Mouse (Mus musculus) hindbrain, embryonic 15.5 days (tissue): ENCODE data around the gene Sh3rf1. TPM values are rescaled to one million over a fixed set of nuclear protein-coding genes. Genes with fewer than 3 reads are reported as not detected.
A peak's percentile ranks its signal among the peaks of the same experiment; 100 is the strongest.

Experiments
- ATAC-seq: fragments of 200-750 bp; cut with Nextera tagmentation; 2 replicates; pipeline ENCODE4 v1.8.0; 2017; ENCODE audit warnings: low read depth, moderate number of reproducible peaks, moderate TSS enrichment; ENCODE audit not compliant: low FRiP score
- H3K27ac ChIP-seq: fragments of 300-500 bp; sonication (generic); replicated peaks from 2 replicates; pipeline ENCODE4 v1.5.1; 2015; ENCODE audit warnings: mild to moderate bottlenecking, inconsistent platforms
- H3K27me3 ChIP-seq: fragments of 300-500 bp; sonication (generic); 2 replicates; pipeline ENCODE4 v1.6.1; 2015; ENCODE audit warnings: control low read depth, inconsistent platforms
- H3K36me3 ChIP-seq: fragments of 300-500 bp; sonication (generic); 2 replicates; pipeline ENCODE4 v1.6.1; 2015; ENCODE audit warnings: control low read depth, inconsistent platforms
- H3K4me1 ChIP-seq: fragments of 300-500 bp; sonication (generic); replicated peaks from 2 replicates; pipeline ENCODE4 v1.6.1; 2015; ENCODE audit warnings: control low read depth, inconsistent platforms
- H3K4me2 ChIP-seq: fragments of 300-500 bp; sonication (generic); 2 replicates; pipeline ENCODE4 v1.6.1; 2015; ENCODE audit warnings: moderate library complexity, mild to moderate bottlenecking, inconsistent platforms
- H3K4me3 ChIP-seq: fragments of 300-500 bp; sonication (generic); 2 replicates; pipeline ENCODE4 v1.5.1; 2015; ENCODE audit warnings: mild to moderate bottlenecking, inconsistent platforms
- H3K9ac ChIP-seq: fragments of 300-500 bp; sonication (generic); 2 replicates; pipeline ENCODE4 v1.6.1; 2015; ENCODE audit warnings: inconsistent platforms
- H3K9me3 ChIP-seq: fragments of 300-500 bp; sonication (generic); 2 replicates; pipeline ENCODE4 v1.6.1; 2016; ENCODE audit warnings: control low read depth, inconsistent platforms
- WGBS: fragments of 180-500 bp; shearing (Covaris S2); methylation state at CpG from one replicate; pipeline ENCODE4 v1.1.7; 2015; 5-methylcytosine and 5-hydroxymethylcytosine counted together
- polyA plus RNA-seq: library from polyadenylated mRNA; unstranded; fragments of >200 nt; fragmentation: Nextera tagmentation; extraction: Ambion mirVana; gene quantifications from 2 replicates; pipeline ENCODE4 v1.2.1, GENCODE M21; 2015

Gene Sh3rf1
- polyA plus RNA-seq, 1 experiment from 2014 or later: 28.0 TPM

- 72% methylated on average over 8 of the region's 8 CpGs for WGBS
- no peak for ATAC-seq
- H3K27ac ChIP-seq: no peak overlapping the region
- H3K9me3 ChIP-seq: no peaks in the 10 kb centered on the region
- H3K36me3 ChIP-seq: no peaks in the 10 kb centered on the region
- H3K9ac ChIP-seq: no peak overlapping the region
- no peak overlapping the region for H3K4me2 ChIP-seq
- no peak overlapping the region for H3K4me3 ChIP-seq
- no peaks in the 10 kb centered on the region for H3K4me1 ChIP-seq
- no peaks in the 10 kb centered on the region for H3K27me3 ChIP-seq
These were observed 204.4 kb downstream of the Sh3rf1 start for GRCm38 (mm10) chr8:61427916-61428681.

- no peak overlapping the region for H3K4me2 ChIP-seq
- H3K4me1 ChIP-seq: no peaks in the 10 kb centered on the region
- H3K9me3 ChIP-seq: no peaks in the 10 kb centered on the region
- no peak overlapping the region for H3K9ac ChIP-seq
- ATAC-seq: no peak
- H3K27me3 ChIP-seq: no peaks in the 10 kb centered on the region
- H3K36me3 ChIP-seq: no peaks in the 10 kb centered on the region
- no peak overlapping the region for H3K4me3 ChIP-seq
- H3K27ac ChIP-seq: no peak overlapping the region
- WGBS: 85% methylated on average over 4 of the region's 4 CpGs
These were observed 205.3 kb downstream of the Sh3rf1 start for GRCm38 (mm10) chr8:61428821-61429482.

- no peak overlapping the region for H3K27ac ChIP-seq
- H3K36me3 ChIP-seq: no peaks in the 10 kb centered on the region
- H3K9ac ChIP-seq: no peak overlapping the region
- 89% methylated on average over 5 of the region's 5 CpGs for WGBS
- 0 out of 2 replicates have a peak, but pooled peaks cover 14% of the 10 kb centered on the region for H3K4me1 ChIP-seq
- no peaks in the 10 kb centered on the region for H3K27me3 ChIP-seq
- no peaks in the 10 kb centered on the region for H3K9me3 ChIP-seq
- H3K4me2 ChIP-seq: no peak overlapping the region
- H3K4me3 ChIP-seq: no peak overlapping the region
- no peak for ATAC-seq
These were observed 211.8 kb downstream of the Sh3rf1 start for GRCm38 (mm10) chr8:61435481-61435880.

GRCm38 (mm10) chr8:61436147-61436546, 212.5 kb downstream of the Sh3rf1 start:
- Histone ChIP-seq H3K27me3 (no peaks in the 10 kb centered on the region), H3K4me1 (0 out of 2 replicates have a peak, but pooled peaks cover 14% of the 10 kb centered on the region), H3K9ac (no peak overlapping the region), H3K4me3 (no peak overlapping the region), H3K4me2 (no peak overlapping the region), H3K36me3 (no peaks in the 10 kb centered on the region), H3K9me3 (no peaks in the 10 kb centered on the region), H3K27ac (no peak overlapping the region)
- peak; percentile 54; the same call in 1 of the 2 replicates for ATAC-seq
- WGBS: 42% methylated on average over 3 of the region's 3 CpGs

- Histone ChIP-seq H3K9me3 (no peaks in the 10 kb centered on the region), H3K9ac (no peak overlapping the region), H3K4me1 (0 out of 2 replicates have a peak, but pooled peaks cover 14% of the 10 kb centered on the region), H3K27ac (no peak overlapping the region), H3K4me2 (no peak overlapping the region), H3K4me3 (no peak overlapping the region), H3K27me3 (no peaks in the 10 kb centered on the region), H3K36me3 (no peaks in the 10 kb centered on the region)
- WGBS: 42% methylated on average over 9 of the region's 9 CpGs
- ATAC-seq: peak; percentile 30; the same call in 1 of the 2 replicates
These were observed 213.1 kb downstream of the Sh3rf1 start for GRCm38 (mm10) chr8:61436586-61437304.

- Histone ChIP-seq H3K27ac (no peak overlapping the region), H3K4me1 (0 out of 2 replicates have a peak, but pooled peaks cover 14% of the 10 kb centered on the region), H3K9me3 (no peaks in the 10 kb centered on the region), H3K4me3 (no peak overlapping the region), H3K4me2 (no peak overlapping the region), H3K27me3 (no peaks in the 10 kb centered on the region), H3K9ac (no peak overlapping the region), H3K36me3 (no peaks in the 10 kb centered on the region)
- ATAC-seq: no peak
These were observed 213.6 kb downstream of the Sh3rf1 start for GRCm38 (mm10) chr8:61437305-61437605.

- no peak overlapping the region for H3K4me3 ChIP-seq
- H3K36me3 ChIP-seq: no peaks in the 10 kb centered on the region
- H3K9me3 ChIP-seq: no peaks in the 10 kb centered on the region
- no peak overlapping the region for H3K27ac ChIP-seq
- peak; percentile 43; the same call in 1 of the 2 replicates for ATAC-seq
- WGBS: 55% methylated on average over 3 of the region's 3 CpGs
- H3K9ac ChIP-seq: no peak overlapping the region
- H3K4me2 ChIP-seq: no peak overlapping the region
- H3K27me3 ChIP-seq: no peaks in the 10 kb centered on the region
- H3K4me1 ChIP-seq: peaks cover 23% of the 10 kb centered on the region
These were observed 219.3 kb downstream of the Sh3rf1 start for GRCm38 (mm10) chr8:61442988-61443387.

GRCm38 (mm10) chr8:61444358-61444757, 220.7 kb downstream of the Sh3rf1 start:
- Histone ChIP-seq H3K4me2 (no peak overlapping the region), H3K9me3 (no peaks in the 10 kb centered on the region), H3K4me3 (no peak overlapping the region), H3K27me3 (no peaks in the 10 kb centered on the region), H3K27ac (0 out of 2 replicates have a peak overlapping the region, but pooled peaks have one; percentile 12), H3K36me3 (no peaks in the 10 kb centered on the region), H3K4me1 (peaks cover 26% of the 10 kb centered on the region), H3K9ac (no peak overlapping the region)
- 35% methylated on average over 3 of the region's 3 CpGs for WGBS
- ATAC-seq: no peak

Other genes with a start within 250 kb of the Sh3rf1 start
- 69.4 and 69.8 TPM in 2 replicates for gene Clcn3, start 240.6 kb upstream of the Sh3rf1 start, polyA plus RNA-seq
- gene Nek1, start 230.7 kb upstream of the Sh3rf1 start, polyA plus RNA-seq: 26.0 and 29.1 TPM in 2 replicates